Mouse (Mus musculus) ES-Bruce4 (cell line): ENCODE measurements around the gene Arhgap15.

Source experiments
- CTCF ChIP-seq: IDR thresholded peaks from one replicate; pipeline ENCODE4 v1.8.1; 2011; ENCODE audit warnings: low read depth, low read length
- POLR2A ChIP-seq: IDR thresholded peaks from one replicate; pipeline ENCODE4 v1.8.1; 2011; ENCODE audit warnings: low read length; ENCODE audit not compliant: insufficient read depth

- TF ChIP-seq CTCF (no peak), POLR2A (no peak)
These were observed 653.2 kb downstream of the Arhgap15 start for GRCm38 (mm10) chr2:44401704-44402422.
